Mouse (Mus musculus): ENCODE measurements around the gene Tmem145. TPM values are rescaled to one million over a fixed set of nuclear protein-coding genes. Genes with fewer than 3 reads are reported as not detected.
A peak's percentile ranks its signal among the peaks of the same experiment; 100 is the strongest.

Tmem145 gene
- polyA plus RNA-seq, 1 experiment from 2014 or later, result 14.5 TPM

DNA sequence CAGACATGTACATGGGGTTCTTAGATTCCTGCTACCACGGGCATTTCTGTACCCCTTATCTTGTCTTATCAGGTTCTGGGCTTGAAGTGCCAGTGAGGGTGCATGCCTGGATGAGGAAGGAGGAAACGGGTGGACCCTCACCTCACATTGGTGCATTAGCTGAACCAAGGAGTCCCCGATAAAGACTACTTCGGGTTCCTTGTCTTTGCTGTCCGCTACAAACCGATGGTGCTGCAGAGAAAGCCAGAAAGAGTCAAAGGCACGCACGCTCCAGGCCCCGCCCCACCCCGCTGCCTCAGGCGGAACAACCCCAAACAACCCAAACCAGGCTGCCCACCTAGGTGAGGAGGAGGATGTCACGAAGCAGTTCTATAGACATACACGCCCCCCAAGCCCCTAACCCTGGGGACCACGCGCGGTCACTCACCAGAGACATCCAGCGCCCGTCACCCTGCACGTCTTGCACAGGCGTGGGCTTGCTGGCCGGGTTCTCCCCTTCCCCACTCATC lies 8.9 kb upstream of the Tmem145 start:
- Histone ChIP-seq H3K27me3 (replicated peaks; ENCODE audit: control insufficient read depth, insufficient read depth, low read length) (no peaks in the 10 kb centered on the region), H3K4me2 (ENCODE audit: low read length) (peak overlapping the region; percentile 78), H3K9me3 (replicated peaks; ENCODE audit: control insufficient read depth, low read length) (no peaks in the 10 kb centered on the region), H3K27ac (ENCODE audit: low read depth, low read length) (peak overlapping the region; percentile 96), H3K4me3 (ENCODE audit: low read depth, low read length) (peak overlapping the region; percentile 86), H3K36me3 (ENCODE audit: control insufficient read depth, insufficient read depth, low read length) (peaks cover 42% of the 10 kb centered on the region), H3K9ac (ENCODE audit: low read length) (peak overlapping the region; percentile 92), H3K4me1 (ENCODE audit: control insufficient read depth, insufficient read depth, low read length) (peaks cover 11% of the 10 kb centered on the region; the same call in 1 of the 2 replicates)
- ATAC-seq (peak; percentile 32; the same call in 1 of the 2 replicates), DNase-seq (ENCODE audit: low spot score) (no peak)
- under 1% methylated on average over 21 of the region's 21 CpGs for WGBS

DNA sequence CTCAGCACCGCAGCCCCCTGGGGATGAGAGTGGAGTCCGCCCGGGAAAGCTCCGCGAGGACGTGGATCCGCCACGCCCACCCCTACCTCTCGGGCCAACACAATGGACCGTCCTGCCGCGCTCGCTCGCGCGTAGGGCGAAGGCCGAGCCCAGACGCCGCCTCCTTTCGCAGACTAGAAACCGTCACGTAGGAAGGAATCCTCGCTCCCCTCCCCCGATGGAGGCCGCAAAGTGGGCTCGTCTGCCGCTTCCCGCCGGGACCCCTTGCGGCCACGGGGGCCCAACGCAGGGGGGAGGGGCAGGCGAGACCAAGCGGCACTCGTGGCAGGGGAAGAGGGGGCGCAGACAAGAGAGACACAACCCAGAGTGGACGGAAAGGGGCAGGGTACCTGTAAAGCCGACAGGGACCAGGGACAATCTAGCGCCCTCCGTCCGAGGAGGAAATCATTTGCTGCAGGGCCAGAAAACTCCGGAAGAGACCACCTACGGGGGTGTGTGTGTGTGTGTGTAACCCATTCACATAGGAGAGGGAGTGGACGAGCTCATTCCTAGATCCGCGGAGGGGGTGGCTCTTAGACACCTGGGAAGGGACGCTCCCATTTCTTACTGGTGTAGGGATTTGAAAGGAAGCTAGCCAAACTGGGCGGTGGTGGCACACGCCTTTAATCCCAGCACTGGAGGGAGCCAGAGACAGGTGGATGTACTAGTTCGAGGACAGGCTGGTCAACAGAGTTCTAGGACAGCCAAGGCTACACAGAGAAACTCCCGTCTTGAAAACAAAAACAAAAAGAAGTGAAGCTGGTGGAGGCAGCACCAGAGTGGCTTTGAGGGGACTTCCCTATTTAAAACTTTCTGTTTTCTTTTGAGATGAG lies 8.2 kb upstream of the Tmem145 start, which contains the start of gene Pafah1b3:
Pafah1b3 (minus strand) TSS at position 533 of the 872 bp plus-strand sequence.
- WGBS, result under 1% methylated on average over 52 of the region's 52 CpGs

DNA sequence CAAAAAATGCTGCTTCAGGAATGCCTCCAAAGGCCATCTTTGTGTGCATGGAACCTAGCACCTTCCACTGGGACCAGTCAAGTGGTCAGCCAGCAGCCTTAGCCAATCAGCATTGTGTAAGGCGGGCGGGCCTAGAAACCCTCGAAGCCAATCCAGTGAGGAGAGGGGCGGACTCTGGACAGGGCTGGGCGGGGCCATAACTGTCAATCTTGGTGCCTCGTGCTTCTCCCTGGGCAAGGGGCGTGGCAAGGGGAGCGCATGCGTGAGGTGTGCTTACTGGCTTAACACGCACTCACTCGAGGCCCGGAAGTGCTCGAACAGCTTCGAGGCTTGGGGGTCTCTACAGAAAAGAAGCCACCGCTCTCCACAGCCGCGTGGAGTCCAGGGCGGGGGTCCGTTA lies 4.8 kb upstream of the Tmem145 start, which contains the start of gene Prr19:
Prr19 (plus strand) TSS at position 349 of the 400 bp plus-strand sequence.
- no peak within 1 kb of the TSS for H3K4me3 ChIP-seq (ENCODE audit: low read depth, low read length)
- peaks cover 12% of the 10 kb centered on the region; the same call in 1 of the 2 replicates for H3K4me1 ChIP-seq (ENCODE audit: control insufficient read depth, insufficient read depth, low read length)
- no peak within 1 kb of the TSS for H3K9ac ChIP-seq (ENCODE audit: low read length)
- no peaks in the 10 kb centered on the region for H3K27me3 ChIP-seq (replicated peaks; ENCODE audit: control insufficient read depth, insufficient read depth, low read length)
- ATAC-seq (no peak), DNase-seq (ENCODE audit: low spot score) (peak; percentile 64)
- WGBS, result 70% methylated on average over 19 of the region's 19 CpGs
- H3K36me3 ChIP-seq (ENCODE audit: control insufficient read depth, insufficient read depth, low read length), result peaks cover 2% of the 10 kb centered on the region; the same call in 1 of the 2 replicates
- no peak within 1 kb of the TSS for H3K27ac ChIP-seq (ENCODE audit: low read depth, low read length)
- no peaks in the 10 kb centered on the region for H3K9me3 ChIP-seq (replicated peaks; ENCODE audit: control insufficient read depth, low read length)
- H3K4me2 ChIP-seq (ENCODE audit: low read length), result no peak within 1 kb of the TSS

More for the DNA sequence above, 8.2 kb upstream of the Tmem145 start, which contains the start of gene Pafah1b3:
- DNase-seq (ENCODE audit: low spot score) (peak; percentile 98), ATAC-seq (peak; percentile 94)
- Histone ChIP-seq H3K9ac (ENCODE audit: low read length) (peak within 1 kb of the TSS; percentile 92), H3K9me3 (replicated peaks; ENCODE audit: control insufficient read depth, low read length) (no peaks in the 10 kb centered on the region), H3K4me2 (ENCODE audit: low read length) (peak within 1 kb of the TSS; percentile 78), H3K27me3 (replicated peaks; ENCODE audit: control insufficient read depth, insufficient read depth, low read length) (no peaks in the 10 kb centered on the region), H3K4me1 (ENCODE audit: control insufficient read depth, insufficient read depth, low read length) (peaks cover 11% of the 10 kb centered on the region; the same call in 1 of the 2 replicates), H3K27ac (ENCODE audit: low read depth, low read length) (peak within 1 kb of the TSS; percentile 96), H3K4me3 (ENCODE audit: low read depth, low read length) (peak within 1 kb of the TSS; percentile 86), H3K36me3 (ENCODE audit: control insufficient read depth, insufficient read depth, low read length) (peaks cover 35% of the 10 kb centered on the region)

DNA sequence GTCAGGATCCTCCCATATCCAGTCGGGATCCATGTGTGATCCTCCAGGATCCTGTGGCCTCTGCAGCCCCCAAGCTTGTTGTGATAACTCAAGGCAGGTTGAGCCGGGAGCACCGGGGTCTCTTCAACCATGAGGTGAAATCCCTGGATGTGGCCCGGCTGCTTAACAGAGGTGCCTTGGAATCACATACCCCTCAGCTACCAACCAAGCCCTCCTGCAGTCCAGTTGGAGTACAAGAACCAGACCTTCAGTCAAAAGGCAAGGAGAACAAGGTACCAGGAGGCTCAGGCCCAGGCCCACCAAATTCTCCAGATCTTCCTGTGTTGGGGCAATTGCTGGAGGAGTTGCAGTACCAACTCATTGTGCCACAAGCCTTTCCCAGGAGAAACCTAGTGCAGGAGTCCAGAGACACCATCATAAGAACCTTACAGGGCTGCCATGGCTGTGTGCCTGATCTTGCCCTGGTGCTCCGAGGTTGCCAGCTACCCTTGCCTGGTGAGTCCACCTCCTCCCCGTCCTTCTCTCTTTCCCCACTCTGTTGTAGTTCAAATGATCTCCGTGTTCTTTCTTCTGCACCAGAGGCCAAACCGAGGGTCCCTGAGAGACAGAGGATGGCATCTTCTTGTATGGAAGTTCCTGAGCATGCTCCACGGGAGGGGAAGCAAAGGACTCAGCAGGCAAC lies 2.8 kb upstream of the Tmem145 start:
- WGBS, result 75% methylated on average over 9 of the region's 9 CpGs
- H3K4me3 ChIP-seq (ENCODE audit: low read depth, low read length), result no peak overlapping the region

DNA sequence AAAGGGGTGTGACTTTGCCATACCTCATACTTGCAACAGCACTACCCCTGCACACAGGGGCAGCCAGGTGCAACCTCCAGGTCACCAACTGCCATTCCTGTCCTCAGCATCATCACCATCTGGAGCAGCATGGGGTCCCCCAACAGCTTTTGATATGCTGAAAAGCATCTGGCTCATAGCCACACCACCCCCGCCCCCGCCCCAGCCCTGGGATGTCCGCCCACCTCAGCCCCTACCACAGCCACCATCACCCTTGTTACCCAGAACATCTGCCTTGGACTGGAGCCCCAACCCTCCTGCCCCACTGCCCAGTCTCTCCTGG lies 2.3 kb upstream of the Tmem145 start:
- no peak overlapping the region for H3K9ac ChIP-seq (ENCODE audit: low read length)
- no peaks in the 10 kb centered on the region for H3K36me3 ChIP-seq (ENCODE audit: control insufficient read depth, insufficient read depth, low read length)
- H3K4me2 ChIP-seq (ENCODE audit: low read length), result no peak overlapping the region
- no peak overlapping the region for H3K27ac ChIP-seq (ENCODE audit: low read depth, low read length)
- ATAC-seq, result no peak
- WGBS, result 88% methylated on average over 3 of the region's 3 CpGs
- DNase-seq (ENCODE audit: low spot score), result no peak
- no peak overlapping the region for H3K4me3 ChIP-seq (ENCODE audit: low read depth, low read length)
- 0 out of 2 replicates have a peak, but pooled peaks cover 4% of the 10 kb centered on the region for H3K4me1 ChIP-seq (ENCODE audit: control insufficient read depth, insufficient read depth, low read length)
- H3K27me3 ChIP-seq (replicated peaks; ENCODE audit: control insufficient read depth, insufficient read depth, low read length), result no peaks in the 10 kb centered on the region
- H3K9me3 ChIP-seq (replicated peaks; ENCODE audit: control insufficient read depth, low read length), result no peaks in the 10 kb centered on the region

More for the DNA sequence above, 2.8 kb upstream of the Tmem145 start:
- H3K36me3 ChIP-seq (ENCODE audit: control insufficient read depth, insufficient read depth, low read length), result no peaks in the 10 kb centered on the region
- no peak overlapping the region for H3K27ac ChIP-seq (ENCODE audit: low read depth, low read length)
- no peaks in the 10 kb centered on the region for H3K9me3 ChIP-seq (replicated peaks; ENCODE audit: control insufficient read depth, low read length)
- no peak overlapping the region for H3K4me2 ChIP-seq (ENCODE audit: low read length)
- H3K9ac ChIP-seq (ENCODE audit: low read length), result no peak overlapping the region
- DNase-seq (ENCODE audit: low spot score), result no peak
- ATAC-seq, result no peak
- no peaks in the 10 kb centered on the region for H3K27me3 ChIP-seq (replicated peaks; ENCODE audit: control insufficient read depth, insufficient read depth, low read length)
- H3K4me1 ChIP-seq (ENCODE audit: control insufficient read depth, insufficient read depth, low read length), result 0 out of 2 replicates have a peak, but pooled peaks cover 4% of the 10 kb centered on the region

DNA sequence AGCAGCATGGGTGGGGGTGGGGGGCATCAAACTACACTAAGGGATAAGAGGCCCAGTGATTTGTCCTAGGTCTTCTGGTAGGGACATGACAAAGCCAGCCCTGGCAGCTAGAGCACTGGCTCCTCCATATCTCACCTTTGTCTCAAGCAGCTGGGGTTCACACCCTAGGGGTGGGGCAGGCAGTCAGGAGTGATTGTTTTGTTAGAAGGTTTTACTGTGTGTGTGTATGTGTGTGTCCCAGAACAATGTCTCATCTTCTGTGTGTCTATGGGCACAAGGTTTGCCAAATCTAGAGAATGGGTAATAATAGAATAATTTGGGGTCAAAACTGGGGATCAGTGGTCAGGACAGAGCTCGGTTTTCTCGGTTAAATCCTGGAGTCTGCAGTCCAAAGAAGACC lies 425 bp upstream of the Tmem145 start:
- H3K4me3 ChIP-seq (ENCODE audit: low read depth, low read length), result peak overlapping the region; percentile 62
- no peaks in the 10 kb centered on the region for H3K36me3 ChIP-seq (ENCODE audit: control insufficient read depth, insufficient read depth, low read length)
- H3K27me3 ChIP-seq (replicated peaks; ENCODE audit: control insufficient read depth, insufficient read depth, low read length), result no peaks in the 10 kb centered on the region
- peak overlapping the region; percentile 83 for H3K9ac ChIP-seq (ENCODE audit: low read length)
- 0% methylated on average over 2 of the region's 2 CpGs for WGBS
- ATAC-seq, result peak; percentile 41; the same call in 1 of the 2 replicates
- no peak overlapping the region for H3K27ac ChIP-seq (ENCODE audit: low read depth, low read length)
- 0 out of 2 replicates have a peak, but pooled peaks cover 4% of the 10 kb centered on the region for H3K4me1 ChIP-seq (ENCODE audit: control insufficient read depth, insufficient read depth, low read length)
- peak overlapping the region; percentile 87 for H3K4me2 ChIP-seq (ENCODE audit: low read length)
- no peaks in the 10 kb centered on the region for H3K9me3 ChIP-seq (replicated peaks; ENCODE audit: control insufficient read depth, low read length)
- no peak for DNase-seq (ENCODE audit: low spot score)

DNA sequence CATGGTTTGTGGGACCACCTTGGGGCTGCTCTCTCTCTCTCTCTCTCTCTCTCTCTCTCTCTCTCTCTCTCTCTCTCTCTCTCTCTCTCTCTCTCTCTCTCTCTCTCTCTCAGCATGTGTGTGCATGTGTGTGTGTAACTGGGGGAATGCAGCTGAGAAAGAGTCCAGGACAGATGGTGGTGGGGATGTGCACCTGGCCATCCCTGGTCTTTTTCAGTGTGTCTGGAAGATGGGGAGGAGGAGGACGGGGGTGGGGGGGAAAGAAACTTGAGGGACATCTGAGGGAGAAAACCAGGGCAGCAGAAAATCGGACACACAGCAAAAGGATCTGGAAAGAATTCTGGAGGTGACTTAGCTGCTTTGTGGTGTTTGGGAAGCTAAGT lies 699 bp downstream of the Tmem145 start:
- WGBS, result 30% methylated on average over 2 of the region's 2 CpGs
- Histone ChIP-seq H3K27ac (ENCODE audit: low read depth, low read length) (no peak overlapping the region), H3K4me3 (ENCODE audit: low read depth, low read length) (peak overlapping the region; percentile 62), H3K27me3 (replicated peaks; ENCODE audit: control insufficient read depth, insufficient read depth, low read length) (peaks cover 7% of the 10 kb centered on the region; the same call in 1 of the 2 replicates), H3K4me1 (ENCODE audit: control insufficient read depth, insufficient read depth, low read length) (0 out of 2 replicates have a peak, but pooled peaks cover 4% of the 10 kb centered on the region), H3K9ac (ENCODE audit: low read length) (peak overlapping the region; percentile 83; the same call in 1 of the 2 replicates), H3K36me3 (ENCODE audit: control insufficient read depth, insufficient read depth, low read length) (no peaks in the 10 kb centered on the region), H3K4me2 (ENCODE audit: low read length) (peak overlapping the region; percentile 87; the same call in 1 of the 2 replicates), H3K9me3 (replicated peaks; ENCODE audit: control insufficient read depth, low read length) (no peaks in the 10 kb centered on the region)
- ATAC-seq (peak; percentile 27; the same call in 1 of the 2 replicates), DNase-seq (ENCODE audit: low spot score) (no peak)

DNA sequence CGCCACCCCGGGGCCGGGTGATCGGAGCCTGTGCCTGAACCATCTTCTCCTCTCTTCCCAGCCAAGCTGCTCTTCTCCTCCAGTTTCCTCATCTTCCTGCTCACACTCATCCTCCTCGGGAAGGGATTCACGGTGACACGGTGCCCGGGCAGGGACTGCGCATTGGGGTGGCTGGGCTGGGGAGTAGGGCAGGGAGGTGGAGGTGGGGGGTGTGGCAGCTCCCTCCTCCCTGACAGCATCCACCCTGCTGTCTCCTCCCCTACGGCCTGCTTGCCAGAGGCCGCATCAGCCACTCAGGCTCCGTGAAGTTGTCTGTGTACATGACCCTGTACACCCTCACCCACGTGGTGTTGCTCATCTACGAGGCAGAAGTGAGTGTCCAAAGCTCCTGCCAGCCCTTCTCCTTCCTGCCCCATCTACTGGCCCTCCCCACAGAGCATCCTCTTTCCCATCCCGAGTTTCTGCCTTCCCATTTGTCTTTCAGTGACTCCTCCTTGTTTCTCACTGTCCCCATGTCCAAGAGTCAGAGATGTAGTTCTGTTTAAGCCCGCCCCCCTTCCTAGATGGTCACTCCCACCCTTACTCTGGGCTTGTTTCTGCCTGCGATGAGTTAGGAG lies 2.9 kb downstream of the Tmem145 start:
- peaks cover 27% of the 10 kb centered on the region for H3K27me3 ChIP-seq (replicated peaks; ENCODE audit: control insufficient read depth, insufficient read depth, low read length)

More for the DNA sequence above, 2.9 kb downstream of the Tmem145 start:
- no peak overlapping the region for H3K27ac ChIP-seq (ENCODE audit: low read depth, low read length)
- H3K9ac ChIP-seq (ENCODE audit: low read length), result no peak overlapping the region
- DNase-seq (ENCODE audit: low spot score) (no peak), ATAC-seq (no peak)
- H3K9me3 ChIP-seq (replicated peaks; ENCODE audit: control insufficient read depth, low read length), result no peaks in the 10 kb centered on the region
- no peaks in the 10 kb centered on the region for H3K36me3 ChIP-seq (ENCODE audit: control insufficient read depth, insufficient read depth, low read length)
- no peak overlapping the region for H3K4me2 ChIP-seq (ENCODE audit: low read length)
- H3K4me3 ChIP-seq (ENCODE audit: low read depth, low read length), result no peak overlapping the region
- H3K4me1 ChIP-seq (ENCODE audit: control insufficient read depth, insufficient read depth, low read length), result 0 out of 2 replicates have a peak, but pooled peaks cover 4% of the 10 kb centered on the region
- WGBS, result 55% methylated on average over 17 of the region's 17 CpGs
